ENCODE assay signal across 15 mouse cellular contexts in the genomic region with DNA sequence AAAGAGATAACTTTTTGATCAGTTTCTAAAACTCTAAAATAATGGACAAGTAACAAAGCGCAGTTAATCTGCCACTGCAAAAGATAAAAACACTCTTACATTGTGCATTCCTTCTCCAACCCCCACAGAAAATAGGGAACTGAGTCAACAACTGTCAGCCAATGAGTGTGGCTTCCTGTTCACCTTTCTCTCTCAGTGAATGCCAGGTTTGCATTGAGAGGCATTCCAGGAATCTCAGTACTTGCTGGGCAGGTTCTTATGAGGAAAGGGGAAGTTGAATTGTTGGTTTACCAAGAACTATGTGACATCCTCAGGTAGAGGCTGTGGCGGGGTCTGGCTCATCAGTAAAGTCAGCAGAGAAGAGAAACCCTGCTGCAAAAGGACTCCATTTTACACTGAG. TPM values are rescaled to one million over a fixed set of nuclear protein-coding genes. Genes with fewer than 3 reads are reported as not detected.
DNase-seq lines count a peak whose midpoint lies in the region; ATAC-seq and TF ChIP-seq lines count a peak whose summit lies in the region.
"Had no signal": no experiment of that assay in that cellular context is flagged by ENCODE, and none has a peak within 500 bp of the region (broad histone marks: within the 10 kb centered on the region; RNA-seq: fewer than 3 reads in every experiment).

No protein-coding gene starts in this region.

- peak; percentile 51; the same call in 1 of the 2 replicates for ATAC-seq in neutrophil, adult 5-6 weeks (ENCODE audit: extremely low read depth, insufficient number of reproducible peaks, low FRiP score, poor library complexity, severe bottlenecking)
- ATAC-seq: forebrain, embryonic 15.5 days; midbrain, embryonic 16.5 days had no signal

- 66% methylated on average over 2 of the region's 2 CpGs for WGBS in lung, adult 2 months

- no peak overlapping the region for H3K4me3 ChIP-seq in ES-Bruce4 (ENCODE audit: low read depth, low read length)
- H3K4me3 ChIP-seq in lung, adult 2 months (replicated peaks; ENCODE audit: extremely low read depth, low read depth, low read length) = no peak overlapping the region
- H3K4me3 ChIP-seq: forebrain, embryonic 15.5 days; hindbrain, embryonic 12.5 days; neural tube, embryonic 12.5 days had no signal

- H3K27ac ChIP-seq in ES-Bruce4 (ENCODE audit: insufficient read depth, low read length) = peak overlapping the region; percentile 58
- H3K27ac ChIP-seq: forebrain, embryonic 15.5 days; hindbrain, embryonic 12.5 days; neural tube, embryonic 12.5 days had no signal

- TF ChIP-seq POLR2A in ES-Bruce4 (IDR thresholded peaks at IDR 0.05; ENCODE audit: insufficient read depth, low read length) = no peak
- TF ChIP-seq POLR2A in lung, adult 2 months (IDR thresholded peaks at IDR 0.05; ENCODE audit: borderline replicate concordance, extremely low read depth, low read depth, low read length) = no peak

- H3K27me3 ChIP-seq in ES-Bruce4 (ENCODE audit: control insufficient read depth, insufficient read depth, low read length, poor library complexity, severe bottlenecking) = no peaks in the 10 kb centered on the region
- H3K27me3 ChIP-seq: forebrain, embryonic 15.5 days; hindbrain, embryonic 12.5 days; neural tube, embryonic 12.5 days had no signal

- no peak for TF ChIP-seq CTCF in ES-Bruce4 (IDR thresholded peaks at IDR 0.05; ENCODE audit: low read depth, low read length)
- TF ChIP-seq CTCF in lung, adult 2 months (IDR thresholded peaks at IDR 0.05; ENCODE audit: insufficient read depth, low read length) = no peak

- no peak overlapping the region for H3K9ac ChIP-seq in ES-Bruce4 (ENCODE audit: low read depth, poor library complexity, severe bottlenecking)
- H3K9ac ChIP-seq: forebrain, embryonic 15.5 days; hindbrain, embryonic 12.5 days; neural tube, embryonic 12.5 days had no signal

- peak; percentile 61 for DNase-seq in MEL-GATA-1-ER (ENCODE audit: extremely low read depth, low read depth)
- peak; percentile 22 for DNase-seq in lung, adult 2 months
- DNase-seq in ovary, postnatal 36 days (ENCODE audit: low spot score) = no peak
- no peak for DNase-seq in gastrocnemius, adult 8-10 months (ENCODE audit: low spot score in 2 of 2)
- DNase-seq in cerebellum, postnatal 14 days = no peak
- DNase-seq: adrenal gland, postnatal 14 days; cerebellum, postnatal 10 days; gastrocnemius, postnatal 14 days; spleen, adult 18-20 months had no signal

- H3K4me1 ChIP-seq in ES-Bruce4 (ENCODE audit: control insufficient read depth, insufficient read depth, low read length) = peaks cover 2% of the 10 kb centered on the region
- H3K4me1 ChIP-seq in lung, adult 2 months (ENCODE audit: control insufficient read depth, insufficient read depth, low read length) = peaks cover 7% of the 10 kb centered on the region; the same call in 1 of the 2 replicates
- H3K4me1 ChIP-seq: forebrain, embryonic 15.5 days; hindbrain, embryonic 12.5 days had no signal

- peaks cover 58% of the 10 kb centered on the region for H3K36me3 ChIP-seq in ES-Bruce4 (ENCODE audit: control insufficient read depth, insufficient read depth, low read length, poor library complexity, severe bottlenecking)

- H3K9me3 ChIP-seq in ES-Bruce4 (replicated peaks; ENCODE audit: control insufficient read depth, insufficient read depth, low read length, poor library complexity, severe bottlenecking) = no peaks in the 10 kb centered on the region
- H3K9me3 ChIP-seq: forebrain, embryonic 15.5 days; hindbrain, embryonic 12.5 days; neural tube, embryonic 12.5 days had no signal

- TF ChIP-seq EP300 in ES-Bruce4 (IDR thresholded peaks at IDR 0.05; ENCODE audit: insufficient read depth, low read depth, low read length) = no peak

RNA-seq across cellular contexts. Expression of a gene that starts 27.5 kb away (rescaled TPM):
- 43.3 and 48.9 TPM in 2 replicates for polyA plus RNA-seq in ES-Bruce4 (2011; ENCODE audit: insufficient read depth, insufficient read length, low read depth, missing spikeins)
- polyA plus RNA-seq in lung, adult 2 months (2012; rRNA removed) = 16.9 and 23.4 TPM in 2 replicates
- total RNA-seq in neutrophil, adult 5-6 weeks (2017) = 25.7 and 29.1 TPM in 2 replicates
- total RNA-seq in gastrocnemius, adult 8-10 months (2022) = 10 to 100 TPM; 33.0 to 40.0 (median 35.2) TPM

RNA-seq across cellular contexts. Expression of a gene that starts 31.0 kb away (rescaled TPM):
- polyA plus RNA-seq in ES-Bruce4 (2011; ENCODE audit: insufficient read depth, insufficient read length, low read depth, missing spikeins) = 221 and 232 TPM in 2 replicates
- 58.8 and 70.4 TPM in 2 replicates for polyA plus RNA-seq in lung, adult 2 months (2012; rRNA removed)
- total RNA-seq in neutrophil, adult 5-6 weeks (2017) = 115 and 126 TPM in 2 replicates
- 10 to 100 TPM; 35.3 to 47.4 (median 37.5) TPM for total RNA-seq in gastrocnemius, adult 8-10 months (2022)

Comparison
In these comparisons a context has a peak if more than half of its experiments do, and no peak if none do; other contexts are left out.
1. DNase-seq: peak in MEL-GATA-1-ER (single experiment) and lung, adult 2 months (single experiment); none in ovary, postnatal 36 days (single experiment), gastrocnemius, adult 8-10 months (0 of 2) and cerebellum, postnatal 14 days (0 of 2).